Mouse (Mus musculus) layer of hippocampus, postnatal 14 days (tissue): Measurements from ENCODE around the gene Gen1. TPM values are rescaled to one million over a fixed set of nuclear protein-coding genes. Genes with fewer than 3 reads are reported as not detected.

ENCODE experiments used
- DNase-seq, 2 experiments: peaks; one replicate each; pipeline ENCODE4 v3.0.0; 2021 to 2022; ENCODE audit warnings: low spot score in 2 of 2, mixed read lengths in 1 of 2
- total RNA-seq, 2 experiments: library from RNA; stranded (reverse); gene quantifications; 2 replicates each; pipeline ENCODE4 v1.2.3; 2021

Gene Gen1
- total RNA-seq, 2 experiments from 2014 or later = 1.5 to 2.9 TPM

- no peak for DNase-seq
Observed at GRCm38 (mm10) chr12:11224722-11225121, 40.9 kb downstream of the Gen1 start.

- DNase-seq = no peak
Observed at GRCm38 (mm10) chr12:11223090-11223489, 42.5 kb downstream of the Gen1 start.

GRCm38 (mm10) chr12:11222566-11222965, 43.0 kb downstream of the Gen1 start:
- DNase-seq = no peak

DNA sequence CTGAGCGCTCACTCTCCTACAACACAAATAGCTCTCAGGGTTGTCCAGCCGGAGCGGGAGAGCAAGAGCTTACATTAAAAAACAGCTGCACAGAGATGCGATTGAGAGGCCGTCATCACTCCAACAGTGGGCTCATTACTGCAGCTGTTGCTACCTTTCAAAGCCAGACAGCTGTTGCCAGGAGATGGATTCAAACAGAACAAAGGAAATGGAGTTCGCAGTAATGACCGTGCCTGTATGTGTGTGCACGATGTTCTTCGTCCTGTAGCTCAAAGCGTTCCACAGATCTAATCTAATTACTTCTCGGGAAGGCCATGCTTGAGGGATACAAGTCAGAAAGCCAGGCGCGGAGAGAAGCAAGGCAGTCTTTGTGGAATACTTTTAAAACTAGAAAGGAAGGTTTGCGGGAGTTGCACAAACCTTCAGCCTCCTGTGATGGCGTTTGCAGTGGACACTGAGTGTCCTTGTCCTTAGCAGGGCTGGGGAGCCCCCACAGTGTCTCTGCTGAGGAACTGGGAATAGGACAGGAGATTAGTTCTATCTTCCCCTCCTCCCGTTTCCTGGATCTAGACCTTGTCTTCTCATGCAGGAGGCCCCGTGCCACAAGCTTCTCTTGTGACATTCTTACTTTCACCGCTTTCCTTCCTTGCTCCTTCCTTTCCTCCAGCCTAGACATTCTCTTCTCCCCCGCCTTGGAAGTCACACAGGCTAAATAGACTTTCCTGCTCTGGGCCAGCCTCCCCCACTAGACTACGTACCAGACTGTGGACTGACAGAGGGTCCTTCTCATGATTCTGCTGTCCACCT, 43.9 kb downstream of the Gen1 start:
- no peak for DNase-seq

DNA sequence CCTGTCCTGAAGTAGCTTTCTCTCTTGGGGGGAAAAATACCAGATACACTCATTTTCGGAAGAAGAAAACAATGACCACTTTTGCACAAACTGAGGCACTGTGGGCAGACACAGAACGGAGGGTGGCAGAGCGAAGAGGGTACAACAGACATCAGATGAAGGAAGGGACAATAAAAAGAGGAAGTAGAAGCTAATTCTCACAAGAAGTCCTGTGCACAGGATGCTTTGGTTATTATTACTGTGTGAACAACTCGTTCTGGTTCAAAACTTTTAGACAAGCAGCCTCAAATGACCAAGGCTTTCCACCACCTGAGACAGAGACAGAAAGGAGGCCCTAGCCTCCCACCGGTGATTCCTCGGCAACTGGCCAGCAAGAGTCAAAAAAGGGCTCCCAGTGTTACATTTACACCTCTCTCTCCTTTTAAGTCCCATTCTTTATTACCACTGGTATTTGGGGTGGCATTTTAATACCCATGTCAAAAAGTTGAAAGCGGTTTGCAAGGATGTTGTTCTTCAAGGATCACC, 47.8 kb downstream of the Gen1 start:
- DNase-seq = no peak

GRCm38 (mm10) chr12:11216454-11216853, 49.1 kb downstream of the Gen1 start:
- no peak for DNase-seq

DNA sequence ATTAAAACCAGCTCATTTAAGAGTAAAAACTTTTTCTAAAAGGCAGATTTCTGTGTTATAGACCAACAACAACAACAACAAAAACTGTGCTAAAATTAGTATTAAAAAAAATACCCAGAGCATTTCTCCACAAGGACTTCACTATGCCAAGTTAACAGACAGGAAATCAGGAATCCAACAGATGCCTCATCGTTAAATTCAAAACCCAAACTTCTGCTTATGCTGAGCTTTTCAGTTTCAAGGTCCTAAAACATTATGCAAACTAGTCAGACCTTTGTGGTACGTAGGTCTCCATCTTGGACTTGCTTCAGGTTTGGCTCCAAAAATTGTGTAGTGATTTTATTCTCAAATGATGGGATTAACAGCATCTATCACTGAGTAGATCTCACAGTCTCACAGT, 50.0 kb downstream of the Gen1 start:
- DNase-seq = peak in 1 of 2 experiments; percentile 32

- no peak for DNase-seq
Observed at GRCm38 (mm10) chr12:11214776-11215175, 50.8 kb downstream of the Gen1 start.

GRCm38 (mm10) chr12:11212881-11213280, 52.7 kb downstream of the Gen1 start:
- DNase-seq = no peak

- DNase-seq = no peak
Observed at GRCm38 (mm10) chr12:11210361-11210760, 55.2 kb downstream of the Gen1 start.

GRCm38 (mm10) chr12:11209636-11210035, 56.0 kb downstream of the Gen1 start:
- no peak for DNase-seq

- DNase-seq = no peak
Observed at GRCm38 (mm10) chr12:11208872-11209271, 56.7 kb downstream of the Gen1 start, which contains the start of gene Msgn1. Gene Msgn1 (minus strand): TSS chr12:11208972.

GRCm38 (mm10) chr12:11206321-11206720, 59.3 kb downstream of the Gen1 start:
- no peak for DNase-seq

- DNase-seq = no peak
Observed at GRCm38 (mm10) chr12:11203694-11204665, 61.6 kb downstream of the Gen1 start.

- no peak for DNase-seq
Observed at GRCm38 (mm10) chr12:11202476-11202875, 63.1 kb downstream of the Gen1 start.

- no peak for DNase-seq
Observed at GRCm38 (mm10) chr12:11200711-11201110, 64.9 kb downstream of the Gen1 start.

DNA sequence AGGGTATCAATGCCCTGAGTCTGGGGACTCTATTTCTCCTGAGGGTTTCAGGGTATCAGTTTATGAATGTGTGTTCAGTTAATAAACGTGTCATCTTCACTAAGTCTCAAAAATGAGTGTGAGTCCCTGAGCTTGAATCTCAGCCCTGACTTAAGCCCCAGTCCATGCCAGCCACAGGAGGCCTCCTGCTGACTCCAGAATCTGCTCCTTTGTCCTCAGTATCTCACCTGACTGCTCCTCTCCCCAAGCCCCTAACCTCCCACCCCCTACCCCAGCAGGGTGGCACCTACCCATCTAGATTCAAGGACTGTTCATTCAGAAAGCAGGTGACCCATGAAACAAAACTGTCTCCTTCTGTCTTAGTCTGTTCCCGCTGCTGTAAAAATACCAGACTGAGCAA, 67.0 kb downstream of the Gen1 start:
- DNase-seq = no peak

GRCm38 (mm10) chr12:11198026-11198425, 67.6 kb downstream of the Gen1 start:
- no peak for DNase-seq

DNA sequence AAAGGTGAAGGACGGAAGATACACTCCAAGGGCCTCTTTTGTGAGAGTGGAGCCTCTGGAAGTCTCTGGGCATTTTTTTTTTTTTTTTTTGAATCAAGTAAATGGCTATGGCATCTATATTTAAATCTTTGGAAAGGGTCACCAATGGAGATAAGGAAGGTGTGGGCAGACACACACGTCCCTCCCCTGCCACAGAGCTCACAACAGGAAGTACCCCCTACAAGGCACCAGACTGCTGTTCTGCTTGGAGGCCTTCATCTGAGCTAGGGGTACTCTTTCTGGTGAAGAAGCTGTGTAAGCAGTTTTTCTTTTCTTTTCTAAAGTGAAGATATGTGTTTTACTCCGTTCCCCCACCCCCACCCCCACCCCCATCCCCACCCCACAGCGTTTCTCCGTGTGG, 68.8 kb downstream of the Gen1 start:
- no peak for DNase-seq

- DNase-seq = peak; percentile 52 to 68
Observed at GRCm38 (mm10) chr12:11196142-11196597, 69.4 kb downstream of the Gen1 start.

DNA sequence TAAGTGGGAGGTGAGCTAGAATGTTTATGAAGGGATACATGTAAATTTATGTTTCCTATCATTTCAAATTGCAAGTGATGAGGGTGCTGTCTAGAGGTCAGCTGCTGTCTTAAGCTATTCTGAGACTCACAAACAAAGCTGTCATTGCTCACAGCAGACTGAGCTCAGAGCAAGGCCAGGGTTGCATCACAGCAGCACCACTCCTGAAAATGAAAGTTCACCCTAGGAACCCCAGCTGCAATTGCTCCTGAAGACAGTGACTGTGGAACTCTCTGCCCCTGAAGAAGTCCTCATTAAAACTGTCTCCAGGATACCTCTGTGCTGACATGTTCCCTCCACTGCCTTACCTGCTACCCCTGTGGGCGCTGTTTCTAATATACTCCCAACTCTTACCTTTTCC, 70.6 kb downstream of the Gen1 start:
- no peak for DNase-seq
